In the genomic region with DNA sequence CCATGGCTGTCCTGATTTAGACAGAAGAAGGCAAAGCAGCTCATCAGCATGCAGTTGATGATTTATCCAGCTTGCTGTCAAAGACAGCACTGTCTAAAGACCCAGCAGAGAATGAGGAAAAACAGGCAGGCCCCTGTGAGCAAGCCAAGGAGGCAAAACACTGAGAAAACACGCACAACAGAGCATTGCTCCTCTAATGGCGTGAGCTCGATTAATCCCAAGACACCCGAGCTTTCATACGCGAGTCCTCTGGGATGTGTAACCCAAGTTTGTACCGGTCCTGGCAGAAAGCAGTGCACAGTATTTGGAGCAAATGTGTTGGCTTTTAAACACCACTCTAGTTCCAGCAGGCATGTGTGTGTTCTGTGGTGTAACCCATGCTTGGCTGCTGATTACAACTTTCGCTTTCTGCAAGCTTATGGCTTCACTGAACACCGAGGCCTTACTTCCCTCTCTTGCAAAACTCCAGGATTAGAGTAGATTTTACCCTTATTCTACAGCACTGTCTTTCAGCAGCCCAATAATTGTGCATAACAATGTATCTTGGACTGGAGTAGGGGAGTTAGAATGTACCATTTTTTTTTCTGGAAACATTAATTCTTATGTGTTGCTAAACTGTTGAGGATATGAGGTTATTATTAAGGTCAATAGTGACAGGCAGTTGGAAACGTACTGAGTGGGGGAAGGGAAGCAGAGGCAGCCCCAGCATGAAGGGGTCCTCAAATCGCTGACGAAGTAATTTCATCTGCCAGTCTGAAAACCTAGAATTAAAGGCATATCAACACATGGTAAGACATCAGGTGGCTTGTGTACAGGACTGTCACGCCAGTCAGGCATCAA, we compare ENCODE assay signal across 8 mouse cellular contexts. TPM values are rescaled to one million over a fixed set of nuclear protein-coding genes. Genes with fewer than 3 reads are reported as not detected.
DNase-seq lines count a peak whose midpoint lies in the region; ATAC-seq and TF ChIP-seq lines count a peak whose summit lies in the region.
"Had no signal": no experiment of that assay in that cellular context is flagged by ENCODE, and none has a peak within 500 bp of the region (broad histone marks: within the 10 kb centered on the region; RNA-seq: fewer than 3 reads in every experiment).

No protein-coding gene starts in this region.

- no peak overlapping the region for H3K9ac ChIP-seq in hindbrain, embryonic 15.5 days
- H3K9ac ChIP-seq: liver, embryonic 15.5 days had no signal

- H3K4me1 ChIP-seq in hindbrain, embryonic 15.5 days (replicated peaks), result peaks cover 19% of the 10 kb centered on the region
- H3K4me1 ChIP-seq in olfactory bulb, adult 2 months (ENCODE audit: control insufficient read depth, insufficient read depth, low read length), result no peaks in the 10 kb centered on the region
- no peaks in the 10 kb centered on the region for H3K4me1 ChIP-seq in thymus, adult 2 months (replicated peaks; ENCODE audit: control insufficient read depth, insufficient read depth, low read length)
- H3K4me1 ChIP-seq: liver, embryonic 15.5 days had no signal

- intact Hi-C loops in left cerebral cortex, postnatal 4 days (cut with DNase I), result no loop called here

- no peaks in the 10 kb centered on the region for H3K36me3 ChIP-seq in hindbrain, embryonic 15.5 days
- H3K36me3 ChIP-seq in thymus, adult 2 months (ENCODE audit: control insufficient read depth, insufficient read depth, low read length), result no peaks in the 10 kb centered on the region
- H3K36me3 ChIP-seq: liver, embryonic 15.5 days had no signal

- TF ChIP-seq CTCF in olfactory bulb, adult 2 months (IDR thresholded peaks at IDR 0.05; ENCODE audit: insufficient read depth, low read depth, low read length), result no peak
- no peak for TF ChIP-seq CTCF in thymus, adult 2 months (IDR thresholded peaks at IDR 0.05; ENCODE audit: borderline replicate concordance, control insufficient read depth, extremely low read depth, insufficient read depth, low read length, poor library complexity)

- H3K9me3 ChIP-seq in hindbrain, embryonic 15.5 days, result no peaks in the 10 kb centered on the region
- H3K9me3 ChIP-seq: liver, embryonic 15.5 days had no signal

- ATAC-seq in hindbrain, embryonic 15.5 days (ENCODE audit: low FRiP score, low read depth), result peak; percentile 85

- H3K4me3 ChIP-seq in hindbrain, embryonic 15.5 days, result no peak overlapping the region
- no peak overlapping the region for H3K4me3 ChIP-seq in olfactory bulb, adult 2 months (ENCODE audit: insufficient read depth, low read depth, low read length)
- no peak overlapping the region for H3K4me3 ChIP-seq in thymus, adult 2 months (ENCODE audit: control insufficient read depth, insufficient read depth, low read length)
- H3K4me3 ChIP-seq: liver, embryonic 15.5 days had no signal

- no peaks in the 10 kb centered on the region for H3K27me3 ChIP-seq in hindbrain, embryonic 15.5 days
- H3K27me3 ChIP-seq in thymus, adult 2 months (ENCODE audit: control insufficient read depth, insufficient read depth, low read length), result no peaks in the 10 kb centered on the region

- peak; percentile 3 to 8 for DNase-seq in spleen, postnatal 36 days (ENCODE audit: low spot score in 2 of 2)
- no peak for DNase-seq in spleen, postnatal 14 days (ENCODE audit: low spot score in 2 of 2)
- DNase-seq in fibroblast of lung, adult 2 months (ENCODE audit: low read depth), result peak; percentile 70
- peak; percentile 27 for DNase-seq in left cerebral cortex, postnatal 4 days
- no peak for DNase-seq in thymus, adult 2 months

- H3K4me2 ChIP-seq in hindbrain, embryonic 15.5 days, result peak overlapping the region; percentile 12; the same call in 1 of the 2 replicates
- H3K4me2 ChIP-seq: liver, embryonic 15.5 days had no signal

- no peak for TF ChIP-seq POLR2A in olfactory bulb, adult 2 months (IDR thresholded peaks at IDR 0.05; ENCODE audit: insufficient read depth, low read depth, low read length)
- no peak for TF ChIP-seq POLR2A in thymus, adult 2 months (IDR thresholded peaks at IDR 0.05; ENCODE audit: control insufficient read depth, extremely low read depth, insufficient read depth, low read length, poor library complexity)

- 46% methylated on average over 13 of the region's 13 CpGs for WGBS in hindbrain, embryonic 15.5 days
- WGBS in olfactory bulb, adult 2 months, result 49% methylated on average over 13 of the region's 13 CpGs
- WGBS in thymus, adult 2 months, result 81% methylated on average over 13 of the region's 13 CpGs

- H3K27ac ChIP-seq in hindbrain, embryonic 15.5 days (replicated peaks), result peak overlapping the region; percentile 79
- 0 out of 2 replicates have a peak overlapping the region, but pooled peaks have one; percentile 12 for H3K27ac ChIP-seq in olfactory bulb, adult 2 months (ENCODE audit: insufficient read depth, low read depth, low read length)
- no peak overlapping the region for H3K27ac ChIP-seq in thymus, adult 2 months (ENCODE audit: control insufficient read depth, insufficient read depth, low read length)
- H3K27ac ChIP-seq: liver, embryonic 15.5 days had no signal

RNA-seq across cellular contexts. Expression of gene Skap2, which starts 52.0 kb away (rescaled TPM):
- 22.7 and 27.4 TPM in 2 replicates for polyA plus RNA-seq in hindbrain, embryonic 15.5 days (2015; fragmentation: Nextera tagmentation; extraction: Ambion mirVana)
- total RNA-seq in left cerebral cortex, postnatal 4 days (2021), result 1 to 10 TPM; 4.5 to 4.9 TPM
- not detected in 2 replicates for polyA plus RNA-seq in olfactory bulb, adult 2 months (2012; ENCODE audit: insufficient read depth, insufficient read length, low replicate concordance, missing spikeins)
- polyA plus RNA-seq in thymus, adult 2 months (2012; rRNA removed), result 5.8 and 8.9 TPM in 2 replicates

Comparison
In these comparisons a context has a peak if more than half of its experiments do, and no peak if none do; other contexts are left out.
1. DNase-seq: peak in spleen, postnatal 36 days (2 of 2), fibroblast of lung, adult 2 months (single experiment) and left cerebral cortex, postnatal 4 days (single experiment); none in spleen, postnatal 14 days (0 of 2) and thymus, adult 2 months (single experiment).